Mouse (Mus musculus) intestine, embryonic 14.5 days (tissue): ENCODE measurements around the gene Epha6. TPM values are rescaled to one million over a fixed set of nuclear protein-coding genes. Genes with fewer than 3 reads are reported as not detected.

Experiments used
- ATAC-seq: fragments of 200-750 bp; cut with Nextera tagmentation; replicated peaks from 2 replicates; pipeline ENCODE4 v1.8.0; 2017; ENCODE audit warnings: low read depth, moderate number of reproducible peaks, moderate TSS enrichment, moderate library complexity; ENCODE audit not compliant: low FRiP score, low TSS enrichment
- DNase-seq: peaks from one replicate; pipeline ENCODE4 v3.0.0-alpha.2; 2018; ENCODE audit warnings: low spot score
- H3K27ac ChIP-seq: fragments of 300-500 bp; sonication (generic); 2 replicates; pipeline ENCODE4 v1.5.1; 2014; ENCODE audit warnings: low read depth, mild to moderate bottlenecking, control low read depth
- H3K27me3 ChIP-seq: fragments of 300-500 bp; sonication (generic); replicated peaks from 2 replicates; pipeline ENCODE4 v1.6.1; 2014; ENCODE audit warnings: low read length, control low read depth; ENCODE audit not compliant: control insufficient read depth, insufficient read depth
- H3K36me3 ChIP-seq: fragments of 300-500 bp; sonication (generic); 2 replicates; pipeline ENCODE4 v1.6.1; 2014; ENCODE audit warnings: low read length, control low read depth; ENCODE audit not compliant: control insufficient read depth, insufficient read depth
- H3K4me1 ChIP-seq: fragments of 300-500 bp; sonication (generic); replicated peaks from 2 replicates; pipeline ENCODE4 v1.6.1; 2014; ENCODE audit warnings: low read length, control low read depth, mixed read lengths; ENCODE audit not compliant: control insufficient read depth, insufficient read depth
- H3K4me2 ChIP-seq: fragments of 300-500 bp; sonication (generic); 2 replicates; pipeline ENCODE4 v1.6.1; 2014; ENCODE audit warnings: low read length
- H3K4me3 ChIP-seq: fragments of 300-500 bp; sonication (generic); 2 replicates; pipeline ENCODE4 v1.5.1; 2014; ENCODE audit warnings: low read depth, low read length, control low read depth, mixed read lengths
- H3K9ac ChIP-seq: fragments of 300-500 bp; sonication (generic); 2 replicates; pipeline ENCODE4 v1.6.1; 2014; ENCODE audit warnings: mild to moderate bottlenecking, low read length
- H3K9me3 ChIP-seq: fragments of 300-500 bp; sonication (generic); 2 replicates; pipeline ENCODE4 v1.6.1; 2016; ENCODE audit warnings: low read length, control low read depth; ENCODE audit not compliant: control insufficient read depth
- WGBS: fragments of 180-500 bp; shearing (Covaris S2); extraction: QIAGEN DNeasy Blood & Tissue Kit; methylation state at CpG from one replicate; pipeline ENCODE4 v1.1.7; 2014; 5-methylcytosine and 5-hydroxymethylcytosine counted together
- polyA plus RNA-seq: library from polyadenylated mRNA; unstranded; fragments of >200 nt; fragmentation: Nextera tagmentation; extraction: Ambion mirVana; gene quantifications from 2 replicates; pipeline ENCODE4 v1.2.1, GENCODE M21; 2014

Epha6 gene
- polyA plus RNA-seq, 1 experiment from 2014 or later = 0.27 TPM

GRCm38 (mm10) chr16:59715524-59715923, 889.8 kb downstream of the Epha6 start:
- Histone ChIP-seq H3K4me2 (no peak overlapping the region), H3K27me3 (no peaks in the 10 kb centered on the region), H3K4me1 (no peaks in the 10 kb centered on the region), H3K36me3 (no peaks in the 10 kb centered on the region), H3K9me3 (no peaks in the 10 kb centered on the region), H3K4me3 (no peak overlapping the region), H3K9ac (no peak overlapping the region), H3K27ac (no peak overlapping the region)
- WGBS = 76% methylated on average over 4 of the region's 4 CpGs
- DNase-seq = no peak
- ATAC-seq = no peak

DNA sequence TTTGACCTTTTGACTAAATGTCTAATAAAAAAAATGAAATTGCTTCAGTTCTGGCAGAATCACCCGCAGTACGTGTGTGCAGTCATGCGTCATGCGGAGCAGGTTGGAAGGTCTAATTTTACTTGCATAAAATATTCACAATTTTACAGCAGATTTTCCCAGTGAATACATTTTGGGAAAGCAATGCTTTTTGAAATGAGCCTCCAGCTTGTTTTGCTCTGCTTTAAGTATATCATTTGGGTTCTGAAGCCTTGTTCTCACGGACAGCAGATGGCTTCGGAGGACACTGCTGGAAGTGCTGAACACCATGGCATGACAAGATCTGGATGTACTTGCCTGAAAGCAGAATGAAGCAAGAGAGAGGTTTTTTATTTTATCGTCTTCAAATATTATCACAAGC, 912.1 kb downstream of the Epha6 start:
- WGBS = 93% methylated on average over 7 of the region's 7 CpGs
- ATAC-seq = no peak
- no peaks in the 10 kb centered on the region for H3K9me3 ChIP-seq
- no peaks in the 10 kb centered on the region for H3K4me1 ChIP-seq
- no peak overlapping the region for H3K4me3 ChIP-seq
- no peak overlapping the region for H3K4me2 ChIP-seq
- no peak overlapping the region for H3K9ac ChIP-seq
- H3K27me3 ChIP-seq = no peaks in the 10 kb centered on the region
- H3K36me3 ChIP-seq = no peaks in the 10 kb centered on the region
- no peak for DNase-seq
- H3K27ac ChIP-seq = no peak overlapping the region

- no peak overlapping the region for H3K27ac ChIP-seq
- H3K4me3 ChIP-seq = no peak overlapping the region
- no peaks in the 10 kb centered on the region for H3K9me3 ChIP-seq
- H3K4me2 ChIP-seq = no peak overlapping the region
- H3K36me3 ChIP-seq = no peaks in the 10 kb centered on the region
- no peak overlapping the region for H3K9ac ChIP-seq
- no peak for DNase-seq
- H3K27me3 ChIP-seq = no peaks in the 10 kb centered on the region
- 86% methylated on average over 5 of the region's 5 CpGs for WGBS
- H3K4me1 ChIP-seq = no peaks in the 10 kb centered on the region
- no peak for ATAC-seq
Measured at GRCm38 (mm10) chr16:59689120-59689519, 916.2 kb downstream of the Epha6 start.

- ATAC-seq = no peak
- Histone ChIP-seq H3K9ac (no peak overlapping the region), H3K4me1 (no peaks in the 10 kb centered on the region), H3K36me3 (no peaks in the 10 kb centered on the region), H3K27ac (no peak overlapping the region), H3K27me3 (no peaks in the 10 kb centered on the region), H3K4me2 (no peak overlapping the region), H3K4me3 (no peak overlapping the region), H3K9me3 (no peaks in the 10 kb centered on the region)
- no peak for DNase-seq
- 64% methylated on average over 5 of the region's 5 CpGs for WGBS
Measured at GRCm38 (mm10) chr16:59685135-59685534, 920.2 kb downstream of the Epha6 start.

GRCm38 (mm10) chr16:59683434-59683833, 921.9 kb downstream of the Epha6 start:
- Histone ChIP-seq H3K9ac (no peak overlapping the region), H3K4me1 (no peaks in the 10 kb centered on the region), H3K36me3 (no peaks in the 10 kb centered on the region), H3K27me3 (no peaks in the 10 kb centered on the region), H3K4me3 (no peak overlapping the region), H3K4me2 (no peak overlapping the region), H3K27ac (no peak overlapping the region), H3K9me3 (no peaks in the 10 kb centered on the region)
- 7% methylated on average over 8 of the region's 8 CpGs for WGBS
- ATAC-seq (no peak), DNase-seq (peak; percentile 81)

- no peaks in the 10 kb centered on the region for H3K9me3 ChIP-seq
- H3K4me3 ChIP-seq = no peak overlapping the region
- no peaks in the 10 kb centered on the region for H3K27me3 ChIP-seq
- no peak overlapping the region for H3K4me2 ChIP-seq
- 85% methylated on average over 8 of the region's 8 CpGs for WGBS
- H3K27ac ChIP-seq = no peak overlapping the region
- DNase-seq (no peak), ATAC-seq (no peak)
- H3K36me3 ChIP-seq = no peaks in the 10 kb centered on the region
- no peak overlapping the region for H3K9ac ChIP-seq
- H3K4me1 ChIP-seq = no peaks in the 10 kb centered on the region
Measured at GRCm38 (mm10) chr16:59682216-59682891, 923.0 kb downstream of the Epha6 start.

- H3K36me3 ChIP-seq = no peaks in the 10 kb centered on the region
- 89% methylated on average over 2 of the region's 2 CpGs for WGBS
- H3K4me2 ChIP-seq = no peak overlapping the region
- no peaks in the 10 kb centered on the region for H3K27me3 ChIP-seq
- no peaks in the 10 kb centered on the region for H3K9me3 ChIP-seq
- no peak overlapping the region for H3K4me3 ChIP-seq
- H3K4me1 ChIP-seq = no peaks in the 10 kb centered on the region
- no peak overlapping the region for H3K9ac ChIP-seq
- no peak overlapping the region for H3K27ac ChIP-seq
- ATAC-seq = no peak
- DNase-seq = no peak
Measured at GRCm38 (mm10) chr16:59666938-59667337, 938.4 kb downstream of the Epha6 start.

DNA sequence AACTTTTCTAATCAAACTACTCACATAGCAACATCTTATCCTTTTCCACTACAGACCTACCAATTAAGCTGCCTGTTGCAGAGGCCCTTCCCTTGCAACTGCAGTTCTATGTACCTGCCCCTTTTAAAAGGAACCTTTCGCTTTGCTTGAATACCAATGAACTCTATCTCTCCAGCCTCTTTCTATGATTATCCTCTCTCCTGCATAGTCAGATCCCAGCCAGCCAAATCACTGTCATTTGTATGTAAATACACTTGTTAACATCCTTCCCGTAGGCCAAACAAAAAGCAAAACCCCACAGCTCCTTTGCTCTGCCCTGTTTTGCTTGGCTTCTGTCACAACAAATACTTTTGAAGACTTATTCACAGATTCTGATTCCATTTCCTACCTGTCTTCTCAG, 961.6 kb downstream of the Epha6 start:
- no peaks in the 10 kb centered on the region for H3K27me3 ChIP-seq
- no peak overlapping the region for H3K9ac ChIP-seq
- ATAC-seq (no peak), DNase-seq (no peak)
- H3K4me3 ChIP-seq = no peak overlapping the region
- 58% methylated on average over 2 of the region's 2 CpGs for WGBS
- H3K4me1 ChIP-seq = no peaks in the 10 kb centered on the region
- H3K4me2 ChIP-seq = no peak overlapping the region
- no peaks in the 10 kb centered on the region for H3K9me3 ChIP-seq
- no peaks in the 10 kb centered on the region for H3K36me3 ChIP-seq
- no peak overlapping the region for H3K27ac ChIP-seq

DNA sequence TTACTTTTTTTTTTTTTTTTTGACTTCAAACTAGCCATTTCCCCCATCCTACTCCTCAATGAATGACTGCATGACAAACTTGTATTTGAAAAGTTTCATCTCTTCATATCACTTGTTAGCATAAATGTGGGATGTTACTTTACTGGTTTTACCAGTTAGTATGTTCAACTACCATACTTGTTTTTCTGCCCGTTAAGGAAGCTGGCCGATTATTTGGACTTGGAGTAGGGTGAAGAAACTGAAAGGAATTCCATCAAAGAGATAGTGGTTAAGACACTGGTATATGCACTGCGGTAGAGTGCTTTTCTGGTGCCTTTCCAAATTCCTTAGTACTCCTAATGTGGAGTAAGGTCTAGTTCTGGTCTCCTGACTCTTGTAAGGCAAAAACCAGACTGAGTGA, 965.3 kb downstream of the Epha6 start:
- 86% methylated on average over 3 of the region's 3 CpGs for WGBS
- Histone ChIP-seq H3K4me2 (peak overlapping the region; percentile 69), H3K27ac (peak overlapping the region; percentile 99; the same call in 1 of the 2 replicates), H3K4me1 (0 out of 2 replicates have a peak, but pooled peaks cover 5% of the 10 kb centered on the region), H3K27me3 (no peaks in the 10 kb centered on the region), H3K9me3 (no peaks in the 10 kb centered on the region), H3K36me3 (no peaks in the 10 kb centered on the region), H3K4me3 (peak overlapping the region; percentile 70), H3K9ac (peak overlapping the region; percentile 67; the same call in 1 of the 2 replicates)
- no peak for ATAC-seq
- DNase-seq = no peak
